Mouse (Mus musculus) kidney, adult 2 months (tissue): ENCODE measurements around the gene Galntl6. TPM values are rescaled to one million over a fixed set of nuclear protein-coding genes. Genes with fewer than 3 reads are reported as not detected.

Source experiments
- DNase-seq: peaks from one replicate; pipeline ENCODE4 v3.0.0; 2021
- H3K27ac ChIP-seq: fragments of 200-500 bp; 2 replicates; pipeline ENCODE4 v1.5.1; 2012; ENCODE audit warnings: low read depth, low read length, control low read depth, inconsistent platforms; ENCODE audit not compliant: insufficient read depth
- H3K27me3 ChIP-seq: fragments of 200-500 bp; replicated peaks from 2 replicates; pipeline ENCODE4 v1.6.1; 2012; ENCODE audit warnings: mild to moderate bottlenecking, moderate library complexity, low read length, inconsistent platforms; ENCODE audit not compliant: control insufficient read depth, insufficient read depth
- H3K36me3 ChIP-seq: fragments of 200-500 bp; 2 replicates; pipeline ENCODE4 v1.6.1; 2012; ENCODE audit warnings: mild to moderate bottlenecking, moderate library complexity, low read length, inconsistent platforms; ENCODE audit not compliant: control insufficient read depth, insufficient read depth
- H3K4me1 ChIP-seq: fragments of 200-500 bp; 2 replicates; pipeline ENCODE4 v1.6.1; 2011; ENCODE audit warnings: low read length; ENCODE audit not compliant: control insufficient read depth, insufficient read depth
- H3K4me3 ChIP-seq: fragments of 200-500 bp; 2 replicates; pipeline ENCODE4 v1.5.1; 2011; ENCODE audit warnings: mild to moderate bottlenecking, low read depth, low read length, control low read depth; ENCODE audit not compliant: insufficient read depth
- CTCF ChIP-seq: fragments of 200-500 bp; conservative IDR thresholded peaks from 2 replicates; pipeline ENCODE4 v1.5.1; 2011; ENCODE audit warnings: low read depth, mild to moderate bottlenecking, control low read depth, low read length, moderate library complexity, mixed read lengths; ENCODE audit not compliant: insufficient read depth, insufficient read length
- POLR2A ChIP-seq: fragments of 200-500 bp; IDR thresholded peaks from one replicate; pipeline ENCODE4 v1.6.1; 2011; ENCODE audit warnings: low read depth, low read length, control low read depth
- WGBS: fragments of 180-500 bp; shearing (Covaris S2); methylation state at CpG from one replicate; pipeline ENCODE4 v1.1.7; 2018; 5-methylcytosine and 5-hydroxymethylcytosine counted together
- polyA plus RNA-seq: library from polyadenylated mRNA; depleted of rRNA; stranded (reverse); fragments of >200 nt; gene quantifications from 2 replicates; pipeline ENCODE4 v1.2.3, GENCODE M21; 2012

The Galntl6 gene
- polyA plus RNA-seq, 1 experiment, result not detected

GRCm38 (mm10) chr8:58604751-58605150 lies 307.7 kb downstream of the Galntl6 start:
- DNase-seq, result no peak
- Histone ChIP-seq H3K4me1 (no peaks in the 10 kb centered on the region), H3K27ac (no peak overlapping the region), H3K36me3 (no peaks in the 10 kb centered on the region), H3K4me3 (no peak overlapping the region), H3K27me3 (no peaks in the 10 kb centered on the region)
- TF ChIP-seq POLR2A, result no peak
- no peak for TF ChIP-seq CTCF
- 75% methylated on average over 4 of the region's 4 CpGs for WGBS

- DNase-seq, result no peak
- no peaks in the 10 kb centered on the region for H3K4me1 ChIP-seq
- TF ChIP-seq CTCF (no peak), POLR2A (no peak)
- no peak overlapping the region for H3K4me3 ChIP-seq
- no peak overlapping the region for H3K27ac ChIP-seq
- WGBS, result 75% methylated on average over 6 of the region's 6 CpGs
- H3K36me3 ChIP-seq, result no peaks in the 10 kb centered on the region
- H3K27me3 ChIP-seq, result no peaks in the 10 kb centered on the region
These were observed 314.6 kb downstream of the Galntl6 start for GRCm38 (mm10) chr8:58597834-58598233.

- H3K36me3 ChIP-seq, result no peaks in the 10 kb centered on the region
- no peak overlapping the region for H3K27ac ChIP-seq
- H3K27me3 ChIP-seq, result no peaks in the 10 kb centered on the region
- WGBS, result 87% methylated on average over 1 of the region's 1 CpGs
- H3K4me1 ChIP-seq, result no peaks in the 10 kb centered on the region
- no peak overlapping the region for H3K4me3 ChIP-seq
- TF ChIP-seq POLR2A (no peak), CTCF (no peak)
- DNase-seq, result no peak
These were observed 337.1 kb downstream of the Galntl6 start for GRCm38 (mm10) chr8:58575346-58575745.

- Histone ChIP-seq H3K27ac (no peak overlapping the region), H3K36me3 (no peaks in the 10 kb centered on the region), H3K27me3 (no peaks in the 10 kb centered on the region), H3K4me1 (no peaks in the 10 kb centered on the region), H3K4me3 (no peak overlapping the region)
- TF ChIP-seq CTCF, result no peak
- no peak for TF ChIP-seq POLR2A
- WGBS, result 56% methylated on average over 2 of the region's 2 CpGs
- DNase-seq, result no peak
These were observed 344.4 kb downstream of the Galntl6 start for GRCm38 (mm10) chr8:58568086-58568485.

GRCm38 (mm10) chr8:58566115-58566514 lies 346.3 kb downstream of the Galntl6 start:
- 50% methylated on average over 2 of the region's 2 CpGs for WGBS
- Histone ChIP-seq H3K4me3 (no peak overlapping the region), H3K4me1 (no peaks in the 10 kb centered on the region), H3K27me3 (no peaks in the 10 kb centered on the region), H3K27ac (no peak overlapping the region), H3K36me3 (no peaks in the 10 kb centered on the region)
- DNase-seq, result no peak
- TF ChIP-seq CTCF (no peak), POLR2A (no peak)

- no peaks in the 10 kb centered on the region for H3K36me3 ChIP-seq
- no peak overlapping the region for H3K27ac ChIP-seq
- TF ChIP-seq POLR2A, result no peak
- H3K4me3 ChIP-seq, result no peak overlapping the region
- no peak for DNase-seq
- H3K4me1 ChIP-seq, result no peaks in the 10 kb centered on the region
- no peaks in the 10 kb centered on the region for H3K27me3 ChIP-seq
- WGBS, result 84% methylated on average over 2 of the region's 2 CpGs
These were observed 376.7 kb downstream of the Galntl6 start for GRCm38 (mm10) chr8:58535781-58536180.

- Histone ChIP-seq H3K27me3 (no peaks in the 10 kb centered on the region), H3K4me3 (no peak overlapping the region), H3K27ac (no peak overlapping the region), H3K36me3 (no peaks in the 10 kb centered on the region), H3K4me1 (no peaks in the 10 kb centered on the region)
- TF ChIP-seq POLR2A (no peak), CTCF (no peak)
- no peak for DNase-seq
These were observed 377.8 kb downstream of the Galntl6 start for GRCm38 (mm10) chr8:58534631-58535030.

- Histone ChIP-seq H3K27me3 (no peaks in the 10 kb centered on the region), H3K4me1 (no peaks in the 10 kb centered on the region), H3K4me3 (no peak overlapping the region), H3K36me3 (no peaks in the 10 kb centered on the region), H3K27ac (no peak overlapping the region)
- no peak for DNase-seq
- TF ChIP-seq CTCF, result no peak
- no peak for TF ChIP-seq POLR2A
- WGBS, result 8% methylated on average over 1 of the region's 1 CpGs
These were observed 389.0 kb downstream of the Galntl6 start for GRCm38 (mm10) chr8:58523443-58523842.
